In genomic region chr13:92130994-92131383, GRCm38 (mm10) we compare ENCODE assay signal across 8 mouse cellular contexts. TPM values are rescaled to one million over a fixed set of nuclear protein-coding genes. Genes with fewer than 3 reads are reported as not detected.
DNase-seq lines count a peak whose midpoint lies in the region; ATAC-seq and TF ChIP-seq lines count a peak whose summit lies in the region.

No protein-coding gene starts in this region.

- no peaks in the 10 kb centered on the region for H3K79me2 ChIP-seq in myocyte (ENCODE audit: control insufficient read depth, insufficient read depth)

- peak overlapping the region; percentile 55 for H3K9ac ChIP-seq in heart, embryonic 14.5 days (ENCODE audit: low read length)

- ATAC-seq in heart, embryonic 14.5 days (ENCODE audit: insufficient number of reproducible peaks, insufficient read depth, low FRiP score, low read depth) = 0 out of 2 replicates have a peak, but pooled peaks have one; percentile 31
- no peak for ATAC-seq in CD4-positive, CD25-positive, alpha-beta regulatory T cell, adult 4 months

- H3K4me3 ChIP-seq in lung, adult 2 months (replicated peaks; ENCODE audit: extremely low read depth, low read depth, low read length) = peak overlapping the region; percentile 50
- peak overlapping the region; percentile 50 to 54 for H3K4me3 ChIP-seq in heart, embryonic 14.5 days (ENCODE audit: control insufficient read depth in 1 of 2, insufficient read depth in 1 of 2, low read depth in 1 of 2, low read length in 2 of 2)
- no peak overlapping the region for H3K4me3 ChIP-seq in myocyte

- TF ChIP-seq CTCF in lung, adult 2 months (IDR thresholded peaks at IDR 0.05; ENCODE audit: insufficient read depth, low read length) = no peak

- DNase-seq in lung, adult 2 months = no peak
- no peak for DNase-seq in lung, postnatal 36 days
- DNase-seq in embryo, embryonic 10 days (ENCODE audit: low spot score) = peak; percentile 34
- DNase-seq in left cerebral cortex, postnatal 25 days (ENCODE audit: low spot score in 2 of 2) = peak; percentile 32 to 42
- DNase-seq in ovary, postnatal 14 days (ENCODE audit: low spot score) = no peak

- no peak for TF ChIP-seq POLR2A in lung, adult 2 months (IDR thresholded peaks at IDR 0.05; ENCODE audit: borderline replicate concordance, extremely low read depth, low read depth, low read length)
- TF ChIP-seq POLR2A in myocyte (IDR thresholded peaks at IDR 0.05; ENCODE audit: insufficient read length, low read depth) = no peak

- H3K4me1 ChIP-seq in lung, adult 2 months (ENCODE audit: control insufficient read depth, insufficient read depth, low read length) = no peaks in the 10 kb centered on the region; the same call in none of the 2 replicates
- H3K4me1 ChIP-seq in heart, embryonic 14.5 days (ENCODE audit: control insufficient read depth in 2 of 2, insufficient read depth in 2 of 2, low read length in 2 of 2) = peaks cover 0 to 4% of the 10 kb centered on the region in 2 experiments; a peak in 1 of 4 replicates

- H3K36me3 ChIP-seq in heart, embryonic 14.5 days (ENCODE audit: control insufficient read depth, insufficient read depth, low read length) = no peaks in the 10 kb centered on the region
- no peaks in the 10 kb centered on the region for H3K36me3 ChIP-seq in myocyte (ENCODE audit: control insufficient read depth, insufficient read depth)

- H3ac ChIP-seq in myocyte (ENCODE audit: control insufficient read depth, insufficient read length) = no peak overlapping the region

- no peak overlapping the region for H3K27ac ChIP-seq in heart, embryonic 14.5 days (replicated peaks in 1 of 2; ENCODE audit: control insufficient read depth in 1 of 2, insufficient read depth in 1 of 2, low read depth in 2 of 2, low read length in 2 of 2)

- H3K9me3 ChIP-seq in heart, embryonic 14.5 days (ENCODE audit: control insufficient read depth, low read length) = no peaks in the 10 kb centered on the region

- 13% methylated on average over 22 of the region's 22 CpGs for WGBS in lung, adult 2 months
- whole genome bisulfite sequencing in heart, embryonic 14.5 days = 10% methylated on average over 22 of the region's 22 CpGs

- H3K27me3 ChIP-seq in heart, embryonic 14.5 days (ENCODE audit: control insufficient read depth, insufficient read depth, low read length) = peaks cover 15% of the 10 kb centered on the region
- H3K27me3 ChIP-seq in myocyte (ENCODE audit: control insufficient read depth, insufficient read depth, insufficient read length) = peaks cover 17% of the 10 kb centered on the region

- H3K4me2 ChIP-seq in heart, embryonic 14.5 days (ENCODE audit: low read length) = peak overlapping the region; percentile 97
- H3K4me2 ChIP-seq in myocyte (ENCODE audit: low read depth) = peak overlapping the region; percentile 50

- intact Hi-C loops in left cerebral cortex, postnatal 25 days (cut with DNase I) = loop anchor here (2.0 to 5.0 kb wide), 3 partner anchors 106 to 224 kb away; no protein-coding TSS in a partner anchor

TF ChIP-seq in myocyte, 11 proteins besides CTCF, POLR2A, EP300 and RAD21:
- TF ChIP-seq MYOG (IDR thresholded peaks at IDR 0.05; ENCODE audit: control insufficient read depth in 1 of 3, insufficient read depth in 1 of 3, insufficient read length in 2 of 3, low read depth in 2 of 3) (peak in 1 of 3 experiments; percentile 4), E2F4 (IDR thresholded peaks at IDR 0.05; ENCODE audit: insufficient read depth) (no peak), REST (IDR thresholded peaks at IDR 0.05; ENCODE audit: insufficient read depth, insufficient read length) (no peak), MYOD1 (IDR thresholded peaks at IDR 0.05; ENCODE audit: control insufficient read depth in 1 of 3, insufficient read length in 2 of 3, low read depth in 2 of 3) (no peak)

RNA-seq across cellular contexts. Expression of gene Rasgrf2, which starts 0.5 kb away (rescaled TPM):
- polyA plus RNA-seq in lung, adult 2 months (2012; rRNA removed) = 17.3 and 20.8 TPM in 2 replicates
- 0.11 and 0.46 TPM in 2 replicates for polyA plus RNA-seq in heart, embryonic 14.5 days (2014; fragmentation: Nextera tagmentation; extraction: Ambion mirVana)
- total RNA-seq in left cerebral cortex, postnatal 25 days (2021) = 100 to 1,000 TPM; 192 to 196 TPM
- polyA plus RNA-seq in myocyte (2012; fragmentation: generic; extraction: Trizol) = 0.07 TPM
- 1 to 10 TPM; 3.4 to 6.7 TPM for polyA plus RNA-seq in CD4-positive, CD25-positive, alpha-beta regulatory T cell, adult 4 months (2017; shearing (Covaris generic))

Comparison
In these comparisons a context has a peak if more than half of its experiments do, and no peak if none do; other contexts are left out.
1. DNase-seq: peak in embryo, embryonic 10 days (single experiment) and left cerebral cortex, postnatal 25 days (2 of 2); none in lung, adult 2 months (single experiment), lung, postnatal 36 days (single experiment) and ovary, postnatal 14 days (single experiment).